Mouse (Mus musculus) kidney, adult 18-20 months (tissue): ENCODE results near the gene Shroom3.
A peak's percentile ranks its signal among the peaks of the same experiment; 100 is the strongest.

ENCODE experiments used
- DNase-seq: peaks from one replicate; pipeline ENCODE4 v3.0.0; 2021

Gene Shroom3

DNA sequence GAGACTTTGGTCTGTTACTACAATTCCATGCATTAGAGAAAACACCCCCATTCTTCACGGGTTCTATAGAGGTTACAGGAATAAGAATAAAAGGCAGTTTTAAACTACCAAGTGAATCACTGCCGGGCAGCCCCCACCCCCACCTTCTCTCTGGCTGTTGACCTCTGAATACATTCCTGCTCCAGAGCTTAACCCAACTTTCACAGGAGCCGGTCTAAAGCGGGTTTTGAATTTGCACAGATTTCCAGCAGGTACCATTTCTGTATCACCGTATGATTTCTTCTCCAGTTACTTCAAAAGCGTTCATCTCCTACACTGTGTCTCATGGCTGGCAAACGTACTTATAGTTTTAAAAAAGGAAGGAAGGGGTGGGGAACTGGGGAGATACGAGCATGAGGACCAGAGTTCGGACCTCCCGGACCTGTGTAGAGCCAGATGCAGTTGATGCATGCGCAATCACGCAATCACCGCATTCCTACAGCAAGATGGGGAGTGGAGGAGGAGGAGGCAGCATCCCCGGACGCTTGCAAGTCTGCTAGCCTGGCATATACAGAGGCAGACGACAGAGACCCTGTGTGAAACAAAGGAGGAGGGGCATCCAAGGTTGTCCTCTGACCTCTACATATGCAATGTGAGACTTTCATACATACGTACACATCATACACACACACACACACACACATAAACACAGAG is 15.7 kb downstream of the Shroom3 start:
- no peak for DNase-seq

DNA sequence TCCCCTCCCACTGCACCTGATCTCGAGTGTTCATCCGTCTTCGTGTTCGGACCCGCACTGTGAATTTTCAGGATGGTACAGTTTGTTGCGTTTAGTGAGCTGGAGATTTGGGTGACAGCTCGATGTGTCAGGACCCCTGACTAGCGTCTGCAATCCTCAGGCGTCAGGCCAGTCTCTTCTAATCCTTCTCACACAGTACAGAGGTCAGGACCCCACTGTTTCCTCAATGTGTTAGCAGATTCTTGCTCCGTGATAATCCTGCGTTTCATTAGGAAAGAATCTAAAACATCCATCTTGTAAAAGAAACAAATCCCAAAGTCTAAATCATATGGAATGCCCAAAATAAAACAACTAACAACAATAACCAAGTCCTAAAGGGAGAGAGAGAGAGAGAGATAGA is 18.5 kb downstream of the Shroom3 start:
- no peak for DNase-seq

DNA sequence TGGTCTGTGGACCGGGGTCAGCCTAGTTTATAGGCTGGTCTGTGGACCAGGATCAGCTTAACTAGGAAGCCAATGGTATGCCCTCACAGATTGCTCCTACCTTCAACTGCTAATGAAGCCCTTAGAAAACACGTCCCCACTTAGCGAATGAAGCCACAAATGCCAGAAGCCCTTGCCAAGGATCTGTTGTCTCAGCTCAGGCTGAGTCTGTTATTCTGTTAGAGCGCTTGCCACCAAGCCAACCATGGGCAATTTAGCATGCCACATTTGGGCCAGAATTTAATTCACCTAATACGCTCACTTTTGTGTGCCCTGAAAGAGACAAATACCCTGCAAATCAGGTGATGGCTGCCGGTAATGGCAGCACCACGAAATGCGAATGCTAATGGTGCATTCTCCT is 20.4 kb downstream of the Shroom3 start:
- no peak for DNase-seq

DNA sequence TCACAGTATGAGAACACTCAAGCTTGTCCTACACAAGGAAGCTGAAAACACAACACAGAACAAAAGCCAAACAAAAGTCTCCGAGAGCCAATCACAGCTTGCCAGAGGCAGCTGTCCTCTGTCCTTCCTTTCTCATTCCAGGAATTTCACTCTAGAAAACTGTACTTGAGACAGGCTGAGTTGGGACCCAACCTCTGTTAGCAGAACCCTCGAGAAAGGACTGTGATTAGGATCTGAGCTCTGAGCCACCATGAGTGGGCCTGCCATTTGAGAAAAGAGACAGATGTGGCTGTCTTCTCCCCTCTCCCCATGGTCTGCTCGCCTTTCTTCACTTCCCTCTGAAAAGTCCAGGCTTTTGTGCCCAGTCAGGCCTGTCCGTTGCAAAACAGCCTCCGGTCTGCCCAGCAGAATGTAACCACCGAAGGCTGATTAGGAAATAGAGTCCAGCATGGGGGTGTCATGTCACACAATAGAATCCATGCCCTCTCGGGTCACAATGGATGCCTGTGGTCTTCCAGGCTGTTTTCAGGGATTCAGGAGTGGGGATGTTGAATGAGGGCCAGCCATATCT is 24.8 kb downstream of the Shroom3 start:
- no peak for DNase-seq

DNA sequence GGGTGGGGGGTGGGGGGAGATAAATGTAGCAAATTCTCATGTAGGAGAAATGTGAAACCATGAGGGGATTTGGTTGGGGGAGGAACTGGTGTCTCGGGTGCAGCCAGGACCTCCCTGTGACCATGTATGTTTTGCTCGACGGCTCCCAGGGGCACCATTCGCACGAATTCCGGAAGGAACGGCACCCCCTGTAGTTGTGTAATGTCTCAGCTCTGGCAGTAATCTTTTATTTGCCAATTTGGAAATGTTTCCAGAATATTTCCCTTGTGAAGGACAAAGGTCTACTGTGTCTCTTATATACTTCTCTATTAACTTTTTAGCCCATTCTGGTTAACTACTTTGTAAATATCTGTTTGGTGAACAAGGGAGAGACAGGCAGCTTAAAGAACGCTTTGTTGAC is 27.5 kb downstream of the Shroom3 start:
- no peak for DNase-seq

DNA sequence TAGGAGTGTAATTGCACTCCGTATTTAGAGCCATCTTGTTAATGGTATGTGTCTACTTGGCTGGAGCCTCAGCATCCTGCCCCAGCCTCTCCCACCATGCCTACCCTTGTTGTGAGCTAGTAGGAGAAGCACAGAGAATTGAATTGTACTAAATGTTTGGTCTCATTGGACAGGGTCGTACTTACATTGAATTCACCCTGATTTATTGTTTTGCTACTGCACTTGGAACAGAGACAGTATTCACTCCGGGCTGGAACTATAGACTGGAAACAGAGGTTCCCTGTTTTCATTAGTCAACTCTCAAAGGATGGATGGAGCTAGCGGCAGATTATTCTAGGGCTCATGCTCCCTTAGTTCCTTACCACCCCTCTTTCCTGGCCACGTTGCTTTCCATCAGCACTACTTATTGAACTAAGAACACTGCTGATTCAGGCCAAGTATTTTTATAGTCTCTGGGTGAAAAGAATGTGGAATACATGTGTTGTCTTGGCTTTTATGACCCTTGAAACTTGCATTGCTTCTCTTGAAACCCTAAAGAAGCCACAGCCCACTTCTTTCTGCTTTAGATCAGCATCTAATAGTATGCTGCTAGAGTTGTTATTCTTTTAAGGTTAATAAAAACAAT is 28.5 kb downstream of the Shroom3 start:
- no peak for DNase-seq

DNA sequence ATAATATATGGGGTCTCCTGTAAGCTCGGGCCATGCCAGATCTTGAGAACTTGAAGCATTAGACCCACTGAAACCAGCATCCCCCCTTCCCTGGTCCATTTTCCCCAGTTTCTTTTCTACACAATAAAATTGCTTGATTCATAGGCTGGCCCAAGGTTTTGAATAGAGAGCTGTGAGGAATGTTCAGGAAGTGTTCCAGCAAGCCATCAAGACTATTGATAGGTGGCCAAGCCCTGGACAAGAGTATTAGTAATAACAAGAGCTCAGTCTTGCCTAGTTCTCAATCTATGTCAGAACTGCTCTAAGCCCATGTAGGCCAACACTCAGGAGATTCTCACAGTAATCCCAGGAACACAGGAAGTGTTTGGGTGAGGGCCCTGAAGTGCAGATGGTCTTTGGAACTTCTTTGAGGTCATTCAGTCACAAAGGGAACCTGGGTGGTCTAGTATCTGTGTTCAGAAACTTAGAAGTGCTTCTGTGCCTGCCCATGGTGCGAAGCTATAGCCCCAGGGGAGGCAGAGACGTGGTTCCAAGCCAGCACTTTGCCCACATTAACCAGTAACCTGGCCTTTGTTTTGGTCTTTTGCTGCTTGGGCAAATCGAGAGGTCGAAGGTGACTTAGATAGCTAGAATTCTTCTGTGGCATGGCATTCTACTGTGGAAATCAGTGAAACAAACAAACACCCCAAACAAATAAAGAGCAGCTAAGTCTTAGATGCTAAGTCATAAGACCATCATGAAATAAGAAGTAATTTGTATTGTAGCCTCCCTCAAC is 29.6 kb downstream of the Shroom3 start:
- peak; percentile 27 for DNase-seq

DNA sequence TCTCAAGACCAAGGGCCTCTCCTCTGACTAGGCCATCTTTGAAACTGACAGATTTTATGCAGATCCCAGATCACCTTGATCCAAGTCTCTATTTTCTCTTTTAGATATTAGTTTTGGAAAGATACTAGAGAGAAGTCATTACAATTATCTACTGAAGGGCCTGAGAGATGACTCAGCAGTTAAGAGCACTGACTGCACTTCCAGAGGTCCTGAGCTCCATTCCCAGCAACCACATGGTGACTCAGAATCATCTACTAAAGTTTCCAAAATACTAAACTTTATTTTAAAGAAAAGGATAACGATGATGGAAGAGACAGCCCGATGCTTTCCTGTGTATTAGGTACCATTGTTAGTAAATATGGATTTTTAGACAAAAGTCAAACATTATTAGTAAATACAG is 31.7 kb downstream of the Shroom3 start:
- no peak for DNase-seq

DNA sequence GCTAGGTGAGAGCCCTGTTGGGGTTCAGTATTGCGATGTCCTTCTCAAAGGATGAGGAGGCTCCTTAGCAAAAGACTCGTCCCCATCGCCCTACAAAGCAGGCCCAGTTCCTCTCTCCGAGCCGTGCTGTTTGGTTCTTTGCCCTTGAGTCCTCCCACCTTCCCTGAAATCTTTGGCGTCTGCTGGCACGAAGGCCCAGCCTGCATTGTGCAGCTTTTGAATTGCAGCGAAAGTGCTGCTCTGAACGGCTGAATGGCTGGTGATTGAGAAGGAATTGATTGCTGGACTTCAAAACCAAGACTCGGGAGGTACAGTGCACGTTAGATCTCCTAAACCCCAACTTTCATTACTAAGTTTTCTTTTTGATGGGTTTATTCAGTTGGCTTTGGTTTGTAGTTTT is 32.1 kb downstream of the Shroom3 start:
- DNase-seq = no peak

DNA sequence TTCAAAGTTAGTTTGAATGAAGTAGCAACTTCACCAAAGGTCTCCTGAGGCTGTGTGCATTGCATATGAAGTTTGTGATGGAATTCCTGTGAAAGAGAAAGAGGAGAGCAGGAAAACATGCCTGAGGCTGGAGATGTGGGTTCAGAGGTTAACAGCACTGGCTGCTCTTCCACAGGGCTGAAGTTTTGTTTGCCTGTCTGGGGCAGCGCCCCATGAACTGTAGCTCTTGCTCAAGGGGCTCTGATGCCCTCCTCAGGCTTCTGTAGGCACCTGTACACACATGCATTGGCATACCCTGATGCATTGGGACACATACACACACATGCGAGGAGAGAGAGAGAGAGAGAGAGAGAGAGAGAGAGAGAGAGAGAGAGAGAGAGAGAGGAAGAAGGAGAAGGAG is 32.7 kb downstream of the Shroom3 start:
- no peak for DNase-seq

DNA sequence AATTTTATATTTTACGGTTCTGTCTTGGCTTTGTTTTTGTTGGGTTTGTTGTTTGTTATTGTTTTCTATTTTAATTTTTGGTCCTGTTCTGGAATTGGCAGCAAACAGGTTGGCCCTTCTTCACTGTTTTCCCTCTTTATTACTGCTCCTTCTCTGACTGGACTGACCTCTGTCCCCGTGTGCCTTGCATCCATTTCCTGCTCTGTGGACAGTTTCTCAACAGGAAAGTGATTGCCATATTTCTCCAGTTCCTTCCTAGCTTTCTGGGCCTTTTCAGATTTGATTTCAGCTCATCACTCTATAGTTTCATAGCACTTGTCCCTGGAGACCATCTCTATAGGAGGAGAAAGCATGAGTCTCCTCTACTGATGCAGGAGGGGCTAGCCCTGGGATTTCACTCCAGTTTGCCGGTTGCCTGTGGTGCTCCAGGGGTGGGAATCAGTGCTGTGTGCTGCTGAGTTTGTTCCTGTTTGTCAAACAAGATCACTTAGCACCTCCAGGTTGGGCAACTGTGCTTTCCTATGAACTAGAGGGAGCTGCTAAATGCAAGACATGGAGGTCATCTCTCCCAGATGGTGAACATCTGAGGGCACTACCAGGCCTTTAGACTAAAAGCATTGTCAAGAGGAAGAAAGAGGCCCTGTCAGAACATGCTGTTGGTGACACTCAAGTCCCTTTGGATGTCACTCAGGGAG is 34.6 kb downstream of the Shroom3 start:
- DNase-seq = no peak

DNA sequence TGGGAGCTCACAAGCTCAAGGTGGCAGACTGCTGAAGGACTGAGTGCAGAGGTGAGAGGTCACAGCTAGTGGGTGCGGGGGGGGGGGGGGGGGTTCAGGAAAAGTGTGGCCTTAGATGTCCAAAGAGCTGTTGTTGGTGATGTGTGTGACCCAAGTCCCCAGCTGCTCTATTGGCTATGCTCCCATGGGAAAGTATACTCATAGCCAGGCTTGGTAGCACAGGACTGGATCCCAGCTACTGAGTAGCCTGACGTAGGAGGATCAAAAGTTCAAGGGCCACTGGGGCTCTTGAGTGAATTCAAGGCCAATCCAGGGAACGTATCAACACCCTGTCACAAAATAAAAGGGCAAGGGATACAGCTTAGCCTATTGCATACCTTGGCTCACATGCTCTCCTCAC is 35.6 kb downstream of the Shroom3 start:
- no peak for DNase-seq

DNA sequence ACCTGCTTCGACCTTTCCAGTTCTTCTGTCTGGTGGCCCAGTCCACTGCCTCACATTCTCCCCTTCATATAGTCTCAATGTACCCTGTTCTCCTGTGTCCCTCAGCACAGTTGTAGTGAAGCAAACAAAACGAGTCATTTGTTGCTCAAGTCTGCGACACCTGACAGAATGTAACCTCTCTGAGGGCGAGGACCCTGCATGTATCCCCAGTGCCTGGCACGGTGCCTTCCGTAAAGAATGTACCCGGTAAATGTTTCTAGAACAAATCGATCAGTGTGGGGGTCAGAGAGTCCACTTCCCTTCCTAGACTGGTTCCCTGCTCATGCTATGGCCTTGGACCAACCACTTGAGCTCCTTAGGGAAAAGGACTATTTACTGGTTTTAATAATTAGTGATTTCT is 38.4 kb downstream of the Shroom3 start:
- DNase-seq = no peak

DNA sequence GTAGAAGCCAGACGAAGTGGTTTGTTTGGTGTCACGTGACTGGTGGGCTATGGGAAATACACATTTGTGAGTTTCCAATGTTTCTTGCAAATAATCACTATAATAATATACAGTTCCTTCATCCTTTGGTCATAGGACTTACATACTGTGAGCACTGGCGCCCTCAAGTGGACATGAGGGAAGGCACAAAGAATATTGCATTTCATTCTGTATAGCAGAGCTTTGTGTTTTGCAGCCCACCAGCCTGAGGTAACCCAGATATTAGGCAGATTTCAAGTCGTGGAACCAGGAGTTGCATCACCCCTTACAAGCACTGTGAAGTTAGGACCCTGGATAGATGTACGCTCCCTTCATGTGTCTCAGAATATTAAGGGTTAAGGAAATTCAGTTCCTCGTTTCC is 42.7 kb downstream of the Shroom3 start:
- DNase-seq = peak; percentile 63

DNA sequence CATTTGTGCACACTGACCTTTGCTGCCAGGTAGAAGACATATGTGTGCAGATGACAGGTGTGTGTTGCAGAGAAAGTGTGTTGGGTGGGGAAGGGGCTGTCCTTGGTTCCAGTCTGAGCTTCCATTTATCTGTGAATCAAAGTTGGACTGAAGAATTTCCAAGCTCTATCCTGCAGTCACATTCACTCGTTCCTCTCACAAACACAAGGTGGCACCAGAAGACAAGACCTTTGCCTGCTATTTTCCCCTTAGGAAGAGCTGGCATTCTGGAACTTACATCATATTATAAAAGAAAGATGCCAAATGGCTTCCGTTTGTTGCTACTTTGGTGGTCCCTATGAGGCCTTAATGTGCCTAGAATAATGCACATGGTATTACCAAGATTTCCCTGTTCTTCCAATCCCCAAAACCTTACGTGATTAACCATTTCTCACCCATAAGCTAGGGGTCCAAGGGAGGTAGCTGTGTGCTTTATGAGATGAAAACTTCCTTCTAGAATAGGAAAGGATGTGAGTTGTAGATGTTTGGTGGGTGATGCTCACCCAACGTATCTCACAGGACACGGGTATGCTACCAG is 45.1 kb downstream of the Shroom3 start:
- peak; percentile 57 for DNase-seq

DNA sequence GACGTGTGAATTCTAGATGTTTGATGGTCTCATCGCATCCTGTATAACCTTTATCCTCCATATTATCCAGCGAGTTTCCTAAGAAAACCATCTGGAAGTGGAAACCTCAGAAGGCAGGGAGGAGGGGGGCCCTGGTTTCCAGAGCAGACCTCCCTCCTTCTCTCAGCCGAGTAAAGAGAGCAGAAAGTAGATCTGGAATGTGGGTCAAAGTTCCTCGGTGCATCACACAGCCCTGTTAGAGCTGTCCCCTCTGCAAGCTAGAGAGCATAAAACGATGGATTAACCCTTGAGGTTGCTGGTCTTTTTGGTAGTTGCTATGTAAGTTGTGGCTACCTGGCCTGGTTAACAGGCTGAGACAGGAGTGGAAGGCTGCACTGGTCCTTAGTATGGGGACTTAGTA is 46.0 kb downstream of the Shroom3 start:
- no peak for DNase-seq

DNA sequence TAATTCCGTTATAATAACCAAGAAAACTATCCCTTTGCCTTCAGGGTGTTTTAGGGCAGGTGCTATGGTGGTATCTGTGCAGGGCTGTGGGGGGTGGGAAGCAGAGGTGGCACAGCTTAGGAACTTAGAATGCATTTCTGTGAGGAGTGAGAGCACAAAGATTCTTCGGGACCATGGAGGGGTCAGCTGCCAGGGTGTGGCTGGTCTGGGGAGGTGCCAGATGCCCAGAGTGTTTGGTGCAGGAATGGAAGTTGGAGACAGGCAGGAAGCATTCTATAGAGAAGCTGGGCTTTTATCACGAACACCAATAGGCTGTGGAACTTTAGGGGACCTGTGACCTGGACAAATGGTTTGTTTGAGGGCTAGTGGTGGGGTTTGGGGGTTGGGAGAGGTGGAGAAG is 58.6 kb downstream of the Shroom3 start:
- DNase-seq = no peak

DNA sequence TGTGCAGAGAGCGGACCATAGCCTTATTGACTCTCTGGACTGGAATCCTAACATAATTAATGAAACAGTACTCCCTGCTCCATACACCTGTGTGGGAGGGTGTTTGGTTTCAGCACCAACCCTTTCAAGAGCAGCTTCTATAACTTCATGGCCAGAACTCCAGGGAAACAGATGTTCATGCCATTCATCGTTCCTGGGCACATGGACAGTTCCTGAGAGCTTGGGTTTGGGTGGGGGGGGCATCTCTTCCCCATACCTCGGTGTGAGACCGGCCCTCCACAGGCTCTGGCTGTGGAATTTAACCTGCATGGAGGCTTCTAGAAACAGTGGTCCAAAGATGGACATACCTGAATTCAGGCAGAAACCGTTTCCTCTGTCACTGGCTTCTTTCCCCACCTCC is 59.5 kb downstream of the Shroom3 start:
- DNase-seq = no peak

DNA sequence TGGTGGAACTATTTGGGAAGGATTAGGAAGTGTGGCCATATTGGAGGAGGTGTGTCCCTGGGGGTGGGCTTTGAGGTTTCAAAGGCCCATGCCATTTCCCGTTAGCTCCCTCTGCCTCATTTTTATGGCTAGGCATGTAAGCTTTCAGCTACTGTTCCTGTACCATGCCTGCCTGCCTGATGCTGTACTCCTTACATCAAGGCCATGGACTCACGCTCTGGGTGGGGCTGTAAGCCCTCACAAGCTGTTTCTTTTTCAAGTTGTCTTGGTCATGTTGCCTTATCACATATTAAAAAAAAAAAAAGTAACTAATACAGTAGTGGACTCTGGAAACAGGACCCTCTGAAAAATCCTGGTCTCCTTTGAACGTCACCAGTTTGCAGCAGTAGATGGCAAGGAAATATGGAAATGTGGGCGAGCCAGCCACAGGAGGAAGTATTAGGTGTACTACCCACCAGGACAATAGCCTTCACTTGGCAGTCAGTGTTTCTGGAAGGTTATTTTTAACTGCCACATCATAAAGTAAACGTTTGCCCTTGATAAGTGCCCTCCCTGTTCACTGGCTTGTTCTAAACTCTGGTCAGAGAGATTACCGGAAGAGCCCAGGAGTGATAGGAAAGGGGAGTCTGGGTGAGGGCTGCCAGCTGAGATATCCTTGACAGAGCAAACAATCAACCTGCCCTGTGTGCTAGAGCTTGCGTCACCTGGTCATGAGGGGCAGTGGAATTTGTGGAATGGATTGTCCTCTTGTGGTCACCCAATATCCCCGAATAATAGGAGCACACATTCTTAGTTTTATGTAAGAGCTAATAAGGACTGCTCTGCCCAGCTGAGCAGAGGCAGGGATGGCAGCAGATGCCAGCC is 62.4 kb downstream of the Shroom3 start:
- no peak for DNase-seq

DNA sequence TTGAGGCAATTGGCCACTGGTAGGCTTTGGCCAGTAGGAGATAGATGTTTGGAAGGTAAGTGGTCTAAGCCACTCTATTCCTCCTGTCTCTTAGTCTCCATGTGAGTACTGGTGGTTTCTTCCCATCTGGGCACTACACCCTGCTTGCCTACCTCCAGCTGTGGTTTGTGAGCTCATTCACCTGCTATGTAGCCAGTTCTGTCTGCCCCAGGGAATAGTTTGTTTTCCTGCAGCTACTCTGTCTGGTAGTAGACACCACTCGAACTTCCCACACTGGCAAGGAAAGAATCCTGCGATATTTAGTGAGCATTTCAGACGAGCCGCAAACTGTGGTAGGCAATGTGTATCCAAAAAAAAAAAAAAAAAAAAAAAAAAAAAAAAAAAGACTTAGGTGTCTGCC is 68.3 kb downstream of the Shroom3 start:
- DNase-seq = no peak

DNA sequence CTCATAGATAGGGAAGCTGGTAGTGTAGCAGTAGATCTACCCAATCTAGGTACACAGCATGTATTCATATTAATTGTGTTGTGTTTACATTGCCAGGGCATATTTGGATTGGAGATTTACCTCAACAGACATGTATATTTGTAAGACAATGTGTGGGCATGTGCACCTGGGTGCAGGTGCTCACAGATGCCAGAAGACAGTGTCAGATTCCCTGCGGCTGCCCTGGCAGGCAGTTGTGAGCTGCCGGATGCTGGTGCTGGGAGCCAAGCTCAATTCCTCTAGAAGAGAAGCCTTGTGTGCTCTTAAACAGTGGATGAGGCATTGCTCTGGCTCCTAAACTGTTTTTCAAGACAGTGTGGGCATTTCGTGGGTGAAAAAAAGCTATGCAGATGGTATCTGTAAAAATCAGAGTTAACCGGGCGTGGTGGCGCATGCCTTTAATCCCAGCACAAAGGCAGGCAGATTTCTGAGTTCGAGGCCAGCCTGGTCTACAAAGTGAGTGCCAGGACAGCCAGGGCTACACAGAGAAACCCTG is 72.1 kb downstream of the Shroom3 start:
- no peak for DNase-seq
